Mouse (Mus musculus) hindbrain, embryonic 14.5 days (tissue): ENCODE data around the gene Phxr2. TPM values are rescaled to one million over a fixed set of nuclear protein-coding genes. Genes with fewer than 3 reads are reported as not detected.

Source experiments
- ATAC-seq: fragments of 200-750 bp; cut with Nextera tagmentation; 2 replicates; pipeline ENCODE4 v1.8.0; 2017; ENCODE audit warnings: moderate number of reproducible peaks, mild to moderate bottlenecking, moderate TSS enrichment, moderate library complexity; ENCODE audit not compliant: low FRiP score
- DNase-seq: peaks from one replicate; pipeline ENCODE4 v3.0.0-alpha.2; 2015; ENCODE audit warnings: low spot score
- H3K27ac ChIP-seq: fragments of 300-500 bp; sonication (generic); 2 replicates; pipeline ENCODE4 v1.5.1; 2014; ENCODE audit warnings: mild to moderate bottlenecking, moderate library complexity
- H3K27me3 ChIP-seq: fragments of 300-500 bp; sonication (generic); 2 replicates; pipeline ENCODE4 v1.6.1; 2014; ENCODE audit warnings: mild to moderate bottlenecking, low read length, mixed read lengths; ENCODE audit not compliant: control insufficient read depth, insufficient read depth
- H3K36me3 ChIP-seq: fragments of 300-500 bp; sonication (generic); replicated peaks from 2 replicates; pipeline ENCODE4 v1.6.1; 2014; ENCODE audit not compliant: control insufficient read depth, insufficient read depth
- H3K4me1 ChIP-seq: fragments of 300-500 bp; sonication (generic); replicated peaks from 2 replicates; pipeline ENCODE4 v1.6.1; 2014; ENCODE audit warnings: antibody characterized with exemption, low read length, mixed read lengths; ENCODE audit not compliant: control insufficient read depth, insufficient read depth
- H3K4me2 ChIP-seq: fragments of 300-500 bp; sonication (generic); replicated peaks from 2 replicates; pipeline ENCODE4 v1.6.1; 2014; ENCODE audit warnings: mild to moderate bottlenecking, moderate library complexity
- H3K4me3 ChIP-seq: fragments of 300-500 bp; sonication (generic); replicated peaks from 2 replicates; pipeline ENCODE4 v1.5.1; 2014; ENCODE audit warnings: mild to moderate bottlenecking, low read length
- H3K9ac ChIP-seq: fragments of 300-500 bp; sonication (generic); 2 replicates; pipeline ENCODE4 v1.6.1; 2014
- H3K9me3 ChIP-seq: fragments of 300-500 bp; sonication (generic); 2 replicates; pipeline ENCODE4 v1.6.1; 2016; ENCODE audit warnings: low read length; ENCODE audit not compliant: control insufficient read depth
- WGBS: fragments of 180-500 bp; shearing (Covaris S2); extraction: QIAGEN DNeasy Blood & Tissue Kit; methylation state at CpG from one replicate; pipeline ENCODE4 v1.1.7; 2014; 5-methylcytosine and 5-hydroxymethylcytosine counted together
- polyA plus RNA-seq: library from polyadenylated mRNA; unstranded; fragments of >200 nt; fragmentation: Nextera tagmentation; extraction: Ambion mirVana; gene quantifications from 2 replicates; pipeline ENCODE4 v1.2.1, GENCODE M21; 2014

Gene Phxr2
- polyA plus RNA-seq, 1 experiment from 2014 or later: not detected

GRCm38 (mm10) chr10:99108431-99108982 lies 17.6 kb downstream of the Phxr2 start:
- H3K9ac ChIP-seq: peak overlapping the region; percentile 96
- no peak overlapping the region for H3K27ac ChIP-seq
- ATAC-seq (no peak), DNase-seq (no peak)
- peak overlapping the region; percentile 98 for H3K4me3 ChIP-seq
- H3K36me3 ChIP-seq: peaks cover 19% of the 10 kb centered on the region
- WGBS: 36% methylated on average over 12 of the region's 12 CpGs
- no peaks in the 10 kb centered on the region for H3K27me3 ChIP-seq
- H3K4me1 ChIP-seq: peaks cover 17% of the 10 kb centered on the region
- H3K9me3 ChIP-seq: no peaks in the 10 kb centered on the region
- H3K4me2 ChIP-seq: peak overlapping the region; percentile 91

GRCm38 (mm10) chr10:99107964-99108363 lies 18.2 kb downstream of the Phxr2 start, which contains the start of gene Galnt4:
Gene Galnt4 (plus strand): TSS chr10:99108159.
- no peaks in the 10 kb centered on the region for H3K27me3 ChIP-seq
- H3K4me3 ChIP-seq: peak within 1 kb of the TSS; percentile 98
- H3K4me1 ChIP-seq: peaks cover 17% of the 10 kb centered on the region
- peak; percentile 67 for DNase-seq
- H3K36me3 ChIP-seq: peaks cover 19% of the 10 kb centered on the region
- ATAC-seq: peak; percentile 71
- H3K9ac ChIP-seq: peak within 1 kb of the TSS; percentile 96
- WGBS: 0% methylated on average over 22 of the region's 22 CpGs
- H3K9me3 ChIP-seq: no peaks in the 10 kb centered on the region
- peak within 1 kb of the TSS; percentile 93 for H3K27ac ChIP-seq
- peak within 1 kb of the TSS; percentile 91 for H3K4me2 ChIP-seq

GRCm38 (mm10) chr10:99106703-99107631 lies 19.2 kb downstream of the Phxr2 start, which contains the start of gene Poc1b:
Gene Poc1b (plus strand): TSS chr10:99107036.
- ATAC-seq (peak; percentile 96), DNase-seq (peak; percentile 88)
- peak within 1 kb of the TSS; percentile 96 for H3K9ac ChIP-seq
- peaks cover 15% of the 10 kb centered on the region for H3K4me1 ChIP-seq
- H3K4me2 ChIP-seq: peak within 1 kb of the TSS; percentile 91
- no peaks in the 10 kb centered on the region for H3K9me3 ChIP-seq
- under 1% methylated on average over 104 of the region's 106 CpGs for WGBS
- peaks cover 19% of the 10 kb centered on the region for H3K36me3 ChIP-seq
- peak within 1 kb of the TSS; percentile 93 for H3K27ac ChIP-seq
- peak within 1 kb of the TSS; percentile 98 for H3K4me3 ChIP-seq
- no peaks in the 10 kb centered on the region for H3K27me3 ChIP-seq

GRCm38 (mm10) chr10:99106311-99106702 lies 19.8 kb downstream of the Phxr2 start:
- DNase-seq (peak; percentile 32), ATAC-seq (no peak)
- Histone ChIP-seq H3K4me2 (peak overlapping the region; percentile 91), H3K9me3 (no peaks in the 10 kb centered on the region), H3K36me3 (peaks cover 19% of the 10 kb centered on the region), H3K4me1 (peaks cover 15% of the 10 kb centered on the region), H3K27me3 (no peaks in the 10 kb centered on the region), H3K4me3 (peak overlapping the region; percentile 98), H3K27ac (no peak overlapping the region), H3K9ac (peak overlapping the region; percentile 96)
- 32% methylated on average over 8 of the region's 8 CpGs for WGBS

- H3K4me2 ChIP-seq: no peak overlapping the region
- H3K36me3 ChIP-seq: peaks cover 15% of the 10 kb centered on the region
- H3K4me3 ChIP-seq: no peak overlapping the region
- WGBS: 82% methylated on average over 3 of the region's 3 CpGs
- H3K27ac ChIP-seq: no peak overlapping the region
- no peak for DNase-seq
- no peak overlapping the region for H3K9ac ChIP-seq
- H3K4me1 ChIP-seq: peaks cover 12% of the 10 kb centered on the region
- no peaks in the 10 kb centered on the region for H3K27me3 ChIP-seq
- no peaks in the 10 kb centered on the region for H3K9me3 ChIP-seq
- no peak for ATAC-seq
These were observed 20.6 kb downstream of the Phxr2 start for GRCm38 (mm10) chr10:99105522-99105921.

GRCm38 (mm10) chr10:99097374-99097773 lies 28.8 kb downstream of the Phxr2 start:
- no peaks in the 10 kb centered on the region for H3K4me1 ChIP-seq
- H3K4me3 ChIP-seq: no peak overlapping the region
- H3K27ac ChIP-seq: no peak overlapping the region
- DNase-seq (peak; percentile 37), ATAC-seq (no peak)
- no peak overlapping the region for H3K9ac ChIP-seq
- no peaks in the 10 kb centered on the region for H3K9me3 ChIP-seq
- H3K36me3 ChIP-seq: no peaks in the 10 kb centered on the region
- WGBS: 77% methylated on average over 10 of the region's 10 CpGs
- H3K4me2 ChIP-seq: no peak overlapping the region
- no peaks in the 10 kb centered on the region for H3K27me3 ChIP-seq

GRCm38 (mm10) chr10:99095114-99095513 lies 31.0 kb downstream of the Phxr2 start:
- Histone ChIP-seq H3K4me3 (no peak overlapping the region), H3K9ac (no peak overlapping the region), H3K9me3 (no peaks in the 10 kb centered on the region), H3K27me3 (no peaks in the 10 kb centered on the region), H3K27ac (no peak overlapping the region), H3K36me3 (no peaks in the 10 kb centered on the region), H3K4me2 (no peak overlapping the region), H3K4me1 (no peaks in the 10 kb centered on the region)
- no peak for ATAC-seq
- DNase-seq: no peak
- 88% methylated on average over 2 of the region's 2 CpGs for WGBS

GRCm38 (mm10) chr10:99093364-99093763 lies 32.8 kb downstream of the Phxr2 start:
- 89% methylated on average over 2 of the region's 2 CpGs for WGBS
- no peaks in the 10 kb centered on the region for H3K27me3 ChIP-seq
- H3K36me3 ChIP-seq: no peaks in the 10 kb centered on the region
- H3K9ac ChIP-seq: no peak overlapping the region
- H3K4me3 ChIP-seq: no peak overlapping the region
- no peaks in the 10 kb centered on the region for H3K4me1 ChIP-seq
- DNase-seq (no peak), ATAC-seq (no peak)
- no peak overlapping the region for H3K27ac ChIP-seq
- no peaks in the 10 kb centered on the region for H3K9me3 ChIP-seq
- H3K4me2 ChIP-seq: no peak overlapping the region

- H3K9me3 ChIP-seq: no peaks in the 10 kb centered on the region
- no peak overlapping the region for H3K4me2 ChIP-seq
- DNase-seq: no peak
- H3K9ac ChIP-seq: no peak overlapping the region
- no peaks in the 10 kb centered on the region for H3K27me3 ChIP-seq
- H3K36me3 ChIP-seq: no peaks in the 10 kb centered on the region
- WGBS: 87% methylated on average over 6 of the region's 6 CpGs
- no peak overlapping the region for H3K4me3 ChIP-seq
- ATAC-seq: no peak
- no peaks in the 10 kb centered on the region for H3K4me1 ChIP-seq
- H3K27ac ChIP-seq: no peak overlapping the region
These were observed 36.2 kb downstream of the Phxr2 start for GRCm38 (mm10) chr10:99089906-99090305.
